Mouse (Mus musculus): ENCODE data around the gene Col24a1. TPM values are rescaled to one million over a fixed set of nuclear protein-coding genes. Genes with fewer than 3 reads are reported as not detected.

Gene Col24a1
- polyA plus RNA-seq, 1 experiment = not detected

GRCm38 (mm10) chr3:145575340-145575739 lies 283.1 kb downstream of the Col24a1 start:
- Histone ChIP-seq H3K36me3 (ENCODE audit: control insufficient read depth, insufficient read depth, low read length) (peaks cover 6% of the 10 kb centered on the region; the same call in 1 of the 2 replicates), H3K4me3 (ENCODE audit: extremely low read depth, insufficient read depth, insufficient read length) (no peak overlapping the region), H3K27me3 (ENCODE audit: control insufficient read depth, insufficient read depth, low read length) (no peaks in the 10 kb centered on the region), H3K4me1 (ENCODE audit: control insufficient read depth, insufficient read depth, insufficient read length) (peaks cover 2% of the 10 kb centered on the region; the same call in 1 of the 2 replicates), H3K27ac (ENCODE audit: insufficient read depth, low read length) (no peak overlapping the region)
- 81% methylated on average over 7 of the region's 7 CpGs for WGBS
- no peak for DNase-seq (ENCODE audit: low read depth in 1 of 2, low spot score in 2 of 2)
- TF ChIP-seq POLR2A (IDR thresholded peaks at IDR 0.05; ENCODE audit: low read depth, low read length) (no peak), CTCF (IDR thresholded peaks at IDR 0.05; ENCODE audit: extremely low read depth, insufficient read depth, insufficient read length, insufficient replicate concordance) (no peak)

GRCm38 (mm10) chr3:145575743-145576481 lies 283.6 kb downstream of the Col24a1 start, which contains the start of gene Znhit6:
Znhit6 (plus strand) TSS chr3:145576205.
- WGBS = 6% methylated on average over 37 of the region's 37 CpGs

GRCm38 (mm10) chr3:145576482-145576822 lies 284.2 kb downstream of the Col24a1 start:
- Histone ChIP-seq H3K4me1 (ENCODE audit: control insufficient read depth, insufficient read depth, insufficient read length) (peaks cover 2% of the 10 kb centered on the region; the same call in 1 of the 2 replicates), H3K27ac (ENCODE audit: insufficient read depth, low read length) (no peak overlapping the region; the same call in 1 of the 2 replicates), H3K27me3 (ENCODE audit: control insufficient read depth, insufficient read depth, low read length) (no peaks in the 10 kb centered on the region), H3K36me3 (ENCODE audit: control insufficient read depth, insufficient read depth, low read length) (peaks cover 6% of the 10 kb centered on the region; the same call in 1 of the 2 replicates), H3K4me3 (ENCODE audit: extremely low read depth, insufficient read depth, insufficient read length) (peak overlapping the region; percentile 65)
- TF ChIP-seq POLR2A (IDR thresholded peaks at IDR 0.05; ENCODE audit: low read depth, low read length) = no peak
- TF ChIP-seq CTCF (IDR thresholded peaks at IDR 0.05; ENCODE audit: extremely low read depth, insufficient read depth, insufficient read length, insufficient replicate concordance) = no peak
- DNase-seq (ENCODE audit: low read depth in 1 of 2, low spot score in 2 of 2) = no peak
- 3% methylated on average over 11 of the region's 11 CpGs for WGBS

More at GRCm38 (mm10) chr3:145575743-145576481, 283.6 kb downstream of the Col24a1 start, which contains the start of gene Znhit6:
- Histone ChIP-seq H3K27ac (ENCODE audit: insufficient read depth, low read length) (no peak within 1 kb of the TSS; the same call in 1 of the 2 replicates), H3K4me1 (ENCODE audit: control insufficient read depth, insufficient read depth, insufficient read length) (peaks cover 2% of the 10 kb centered on the region; the same call in 1 of the 2 replicates), H3K4me3 (ENCODE audit: extremely low read depth, insufficient read depth, insufficient read length) (peak within 1 kb of the TSS; percentile 65), H3K36me3 (ENCODE audit: control insufficient read depth, insufficient read depth, low read length) (peaks cover 6% of the 10 kb centered on the region; the same call in 1 of the 2 replicates), H3K27me3 (ENCODE audit: control insufficient read depth, insufficient read depth, low read length) (no peaks in the 10 kb centered on the region)
- TF ChIP-seq CTCF (IDR thresholded peaks at IDR 0.05; ENCODE audit: extremely low read depth, insufficient read depth, insufficient read length, insufficient replicate concordance) = no peak
- peak; percentile 12; the same call in 1 of the 2 replicates for TF ChIP-seq POLR2A (IDR thresholded peaks at IDR 0.05; ENCODE audit: low read depth, low read length)
- DNase-seq (ENCODE audit: low read depth in 1 of 2, low spot score in 2 of 2) = peak; percentile 71 to 89

- DNase-seq (ENCODE audit: low read depth in 1 of 2, low spot score in 2 of 2) = no peak
- no peak overlapping the region for H3K27ac ChIP-seq (ENCODE audit: insufficient read depth, low read length)
- H3K27me3 ChIP-seq (ENCODE audit: control insufficient read depth, insufficient read depth, low read length) = no peaks in the 10 kb centered on the region
- H3K4me1 ChIP-seq (ENCODE audit: control insufficient read depth, insufficient read depth, insufficient read length) = peaks cover 2% of the 10 kb centered on the region; the same call in 1 of the 2 replicates
- peaks cover 6% of the 10 kb centered on the region; the same call in 1 of the 2 replicates for H3K36me3 ChIP-seq (ENCODE audit: control insufficient read depth, insufficient read depth, low read length)
- TF ChIP-seq CTCF (IDR thresholded peaks at IDR 0.05; ENCODE audit: extremely low read depth, insufficient read depth, insufficient read length, insufficient replicate concordance) = no peak
- no peak for TF ChIP-seq POLR2A (IDR thresholded peaks at IDR 0.05; ENCODE audit: low read depth, low read length)
- H3K4me3 ChIP-seq (ENCODE audit: extremely low read depth, insufficient read depth, insufficient read length) = peak overlapping the region; percentile 65; the same call in 1 of the 2 replicates
- WGBS = 37% methylated on average over 15 of the region's 15 CpGs
These were observed 284.6 kb downstream of the Col24a1 start for GRCm38 (mm10) chr3:145576876-145577275.

GRCm38 (mm10) chr3:145583043-145583442 lies 290.8 kb downstream of the Col24a1 start:
- TF ChIP-seq POLR2A (IDR thresholded peaks at IDR 0.05; ENCODE audit: low read depth, low read length) = no peak
- no peak for TF ChIP-seq CTCF (IDR thresholded peaks at IDR 0.05; ENCODE audit: extremely low read depth, insufficient read depth, insufficient read length, insufficient replicate concordance)
- H3K36me3 ChIP-seq (ENCODE audit: control insufficient read depth, insufficient read depth, low read length) = peaks cover 23% of the 10 kb centered on the region
- no peak overlapping the region for H3K4me3 ChIP-seq (ENCODE audit: extremely low read depth, insufficient read depth, insufficient read length)
- H3K4me1 ChIP-seq (ENCODE audit: control insufficient read depth, insufficient read depth, insufficient read length) = no peaks in the 10 kb centered on the region
- no peak overlapping the region for H3K27ac ChIP-seq (ENCODE audit: insufficient read depth, low read length)
- H3K27me3 ChIP-seq (ENCODE audit: control insufficient read depth, insufficient read depth, low read length) = no peaks in the 10 kb centered on the region
- WGBS = 94% methylated on average over 4 of the region's 4 CpGs
- DNase-seq (ENCODE audit: low read depth in 1 of 2, low spot score in 2 of 2) = no peak

GRCm38 (mm10) chr3:145583522-145584200 lies 291.4 kb downstream of the Col24a1 start:
- H3K27ac ChIP-seq (ENCODE audit: insufficient read depth, low read length) = no peak overlapping the region

More at GRCm38 (mm10) chr3:145583522-145584200, 291.4 kb downstream of the Col24a1 start:
- Histone ChIP-seq H3K4me3 (ENCODE audit: extremely low read depth, insufficient read depth, insufficient read length) (no peak overlapping the region), H3K4me1 (ENCODE audit: control insufficient read depth, insufficient read depth, insufficient read length) (no peaks in the 10 kb centered on the region), H3K27me3 (ENCODE audit: control insufficient read depth, insufficient read depth, low read length) (no peaks in the 10 kb centered on the region), H3K36me3 (ENCODE audit: control insufficient read depth, insufficient read depth, low read length) (peaks cover 23% of the 10 kb centered on the region)
- 38% methylated on average over 3 of the region's 3 CpGs for WGBS
- no peak for TF ChIP-seq CTCF (IDR thresholded peaks at IDR 0.05; ENCODE audit: extremely low read depth, insufficient read depth, insufficient read length, insufficient replicate concordance)
- TF ChIP-seq POLR2A (IDR thresholded peaks at IDR 0.05; ENCODE audit: low read depth, low read length) = no peak
- DNase-seq (ENCODE audit: low read depth in 1 of 2, low spot score in 2 of 2) = no peak

Data from spleen, adult 2 months (tissue).